Mouse (Mus musculus) embryonic facial prominence, embryonic 12.5 days (tissue): ENCODE data around the gene Rnf157. TPM values are rescaled to one million over a fixed set of nuclear protein-coding genes. Genes with fewer than 3 reads are reported as not detected.
A peak's percentile ranks its signal among the peaks of the same experiment; 100 is the strongest.
"Not testable (repeated sequence)": the region's sequence is repeated elsewhere in the genome, so short reads cannot be mapped to it uniquely, and the experiment has no call there.

Source experiments
- ATAC-seq: fragments of 200-750 bp; cut with Nextera tagmentation; 2 replicates; pipeline ENCODE4 v1.8.0; 2017; ENCODE audit not compliant: insufficient number of reproducible peaks, insufficient read depth, low FRiP score, low TSS enrichment
- H3K27ac ChIP-seq: fragments of 300-500 bp; sonication (generic); 2 replicates; pipeline ENCODE4 v1.5.1; 2016; ENCODE audit warnings: mild to moderate bottlenecking
- H3K27me3 ChIP-seq: fragments of 300-500 bp; sonication (generic); 2 replicates; pipeline ENCODE4 v1.6.1; 2016; ENCODE audit warnings: mild to moderate bottlenecking, moderate library complexity
- H3K36me3 ChIP-seq: fragments of 300-500 bp; sonication (generic); 2 replicates; pipeline ENCODE4 v1.6.1; 2016; ENCODE audit warnings: mild to moderate bottlenecking
- H3K4me1 ChIP-seq: fragments of 300-500 bp; sonication (generic); 2 replicates; pipeline ENCODE4 v1.6.1; 2016
- H3K4me2 ChIP-seq: fragments of 300-500 bp; sonication (generic); replicated peaks from 2 replicates; pipeline ENCODE4 v1.6.1; 2016; ENCODE audit warnings: mild to moderate bottlenecking, moderate library complexity
- H3K4me3 ChIP-seq: fragments of 300-500 bp; sonication (generic); 2 replicates; pipeline ENCODE4 v1.5.1; 2016; ENCODE audit warnings: mild to moderate bottlenecking
- H3K9ac ChIP-seq: fragments of 300-500 bp; sonication (generic); 2 replicates; pipeline ENCODE4 v1.6.1; 2016; ENCODE audit warnings: mild to moderate bottlenecking, moderate library complexity
- H3K9me3 ChIP-seq: fragments of 300-500 bp; sonication (generic); 2 replicates; pipeline ENCODE4 v1.6.1; 2016; ENCODE audit warnings: mild to moderate bottlenecking, moderate library complexity
- WGBS: fragments of 180-500 bp; shearing (Covaris S2); methylation state at CpG from one replicate; pipeline ENCODE4 v1.1.7; 2016; 5-methylcytosine and 5-hydroxymethylcytosine counted together
- polyA plus RNA-seq: library from polyadenylated mRNA; unstranded; fragments of >200 nt; fragmentation: Nextera tagmentation; extraction: Ambion mirVana; gene quantifications from 2 replicates; pipeline ENCODE4 v1.2.1, GENCODE M21; 2016

Rnf157 gene
- polyA plus RNA-seq, 1 experiment from 2014 or later: 27.4 TPM

GRCm38 (mm10) chr11:116388841-116389480, 23.9 kb downstream of the Rnf157 start:
- no peak for ATAC-seq
- 0 out of 2 replicates have a peak overlapping the region, but pooled peaks have one; percentile 3 for H3K4me2 ChIP-seq

GRCm38 (mm10) chr11:116387086-116388071, 25.5 kb downstream of the Rnf157 start:
- Histone ChIP-seq H3K9ac (peak overlapping the region; percentile 1), H3K4me1 (peaks cover 29% of the 10 kb centered on the region), H3K27me3 (no peaks in the 10 kb centered on the region), H3K4me3 (no peak overlapping the region; the same call in 1 of the 2 replicates), H3K36me3 (no peaks in the 10 kb centered on the region), H3K27ac (peak overlapping the region; percentile 83), H3K4me2 (peak overlapping the region; percentile 42), H3K9me3 (no peaks in the 10 kb centered on the region)
- ATAC-seq: no peak
- 15% methylated on average over 15 of the region's 16 CpGs for WGBS

More at GRCm38 (mm10) chr11:116388841-116389480, 23.9 kb downstream of the Rnf157 start:
- H3K9ac ChIP-seq: no peak overlapping the region
- H3K27me3 ChIP-seq: no peaks in the 10 kb centered on the region
- H3K27ac ChIP-seq: 0 out of 2 replicates have a peak overlapping the region, but pooled peaks have one; percentile 17
- no peak overlapping the region for H3K4me3 ChIP-seq
- no peaks in the 10 kb centered on the region for H3K9me3 ChIP-seq
- no peaks in the 10 kb centered on the region for H3K36me3 ChIP-seq
- 70% methylated on average over 14 of the region's 14 CpGs for WGBS
- H3K4me1 ChIP-seq: peaks cover 29% of the 10 kb centered on the region

GRCm38 (mm10) chr11:116385999-116386398, 26.8 kb downstream of the Rnf157 start:
- Histone ChIP-seq H3K4me3 (no peak overlapping the region), H3K27me3 (no peaks in the 10 kb centered on the region), H3K27ac (no peak overlapping the region), H3K36me3 (peaks cover 3% of the 10 kb centered on the region; the same call in 1 of the 2 replicates), H3K9ac (no peak overlapping the region), H3K4me1 (peaks cover 29% of the 10 kb centered on the region), H3K4me2 (no peak overlapping the region), H3K9me3 (no peaks in the 10 kb centered on the region)
- ATAC-seq: no peak
- WGBS: 50% methylated on average over 5 of the region's 5 CpGs

DNA sequence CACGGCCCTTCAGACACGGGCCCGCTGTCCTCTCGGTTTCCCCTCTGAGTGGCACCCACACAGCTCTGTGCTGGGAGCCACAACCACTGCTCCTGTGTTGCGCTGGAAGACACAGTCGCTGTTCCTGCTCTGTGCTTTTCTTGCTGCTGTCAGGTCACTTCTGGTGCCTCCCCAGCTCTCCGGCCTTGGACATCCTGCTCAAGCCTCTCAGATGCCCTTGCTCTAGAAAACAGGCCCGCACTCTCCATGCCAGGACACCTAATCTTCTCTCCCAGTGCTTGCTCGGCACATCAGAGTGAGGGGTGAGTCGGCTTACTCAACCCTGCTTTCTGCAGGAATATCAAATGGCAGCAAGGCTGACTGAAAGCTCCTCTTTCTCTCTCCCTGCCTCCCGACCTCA, 28.7 kb downstream of the Rnf157 start:
- Histone ChIP-seq H3K4me3 (no peak overlapping the region), H3K9me3 (no peaks in the 10 kb centered on the region), H3K4me1 (peaks cover 29% of the 10 kb centered on the region), H3K4me2 (no peak overlapping the region), H3K36me3 (peaks cover 10% of the 10 kb centered on the region; the same call in 1 of the 2 replicates), H3K9ac (no peak overlapping the region), H3K27ac (0 out of 2 replicates have a peak overlapping the region, but pooled peaks have one; percentile 23), H3K27me3 (no peaks in the 10 kb centered on the region)
- no peak for ATAC-seq
- WGBS: 77% methylated on average over 11 of the region's 11 CpGs

DNA sequence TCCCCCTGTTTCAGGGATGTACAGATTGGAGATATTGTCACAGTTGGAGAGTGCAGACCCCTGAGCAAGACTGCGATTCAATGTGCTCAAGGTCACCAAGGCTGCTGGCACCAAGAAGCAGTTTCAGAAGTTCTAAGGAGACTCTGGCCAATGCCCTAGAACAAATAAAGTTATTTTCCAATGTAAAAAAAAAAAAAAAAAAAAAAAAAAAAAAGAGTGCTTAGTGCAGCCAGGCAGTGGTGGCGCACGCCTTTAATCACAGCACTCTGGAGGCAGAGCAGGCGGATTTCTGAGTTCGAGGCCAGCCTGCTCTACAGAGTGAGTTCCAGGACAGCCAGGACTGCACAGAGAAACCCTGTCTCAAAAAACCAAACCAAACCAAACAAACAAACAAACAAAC, 29.8 kb downstream of the Rnf157 start:
- H3K4me2 ChIP-seq, ATAC-seq, H3K27me3 ChIP-seq, H3K36me3 ChIP-seq, H3K4me3 ChIP-seq, H3K27ac ChIP-seq, H3K9ac ChIP-seq, H3K9me3 ChIP-seq: not testable (repeated sequence)
- H3K4me1 ChIP-seq: peaks cover 25% of the 10 kb centered on the region
- WGBS: 89% methylated on average over 5 of the region's 5 CpGs

- Histone ChIP-seq H3K27ac (no peak overlapping the region), H3K9ac (no peak overlapping the region), H3K9me3 (no peaks in the 10 kb centered on the region), H3K27me3 (no peaks in the 10 kb centered on the region), H3K4me1 (0 out of 2 replicates have a peak, but pooled peaks cover 3% of the 10 kb centered on the region), H3K36me3 (peaks cover 10% of the 10 kb centered on the region; the same call in 1 of the 2 replicates), H3K4me3 (no peak overlapping the region), H3K4me2 (no peak overlapping the region)
- WGBS: 87% methylated on average over 7 of the region's 7 CpGs
- no peak for ATAC-seq
Observed at GRCm38 (mm10) chr11:116380767-116381166, 32.1 kb downstream of the Rnf157 start.

GRCm38 (mm10) chr11:116379530-116379929, 33.3 kb downstream of the Rnf157 start:
- peaks cover 10% of the 10 kb centered on the region; the same call in 1 of the 2 replicates for H3K36me3 ChIP-seq
- no peak overlapping the region for H3K27ac ChIP-seq
- H3K9ac ChIP-seq: no peak overlapping the region
- no peaks in the 10 kb centered on the region for H3K9me3 ChIP-seq
- H3K4me3 ChIP-seq: no peak overlapping the region
- no peaks in the 10 kb centered on the region for H3K27me3 ChIP-seq
- no peak for ATAC-seq
- 79% methylated on average over 6 of the region's 6 CpGs for WGBS
- 0 out of 2 replicates have a peak, but pooled peaks cover 3% of the 10 kb centered on the region for H3K4me1 ChIP-seq
- H3K4me2 ChIP-seq: no peak overlapping the region

- Histone ChIP-seq H3K4me2 (no peak overlapping the region), H3K4me1 (no peaks in the 10 kb centered on the region), H3K4me3 (no peak overlapping the region), H3K9ac (no peak overlapping the region), H3K36me3 (peaks cover 10% of the 10 kb centered on the region; the same call in 1 of the 2 replicates), H3K27ac (no peak overlapping the region), H3K9me3 (no peaks in the 10 kb centered on the region), H3K27me3 (no peaks in the 10 kb centered on the region)
- no peak for ATAC-seq
- 59% methylated on average over 7 of the region's 7 CpGs for WGBS
Observed at GRCm38 (mm10) chr11:116376945-116377661, 35.7 kb downstream of the Rnf157 start.

GRCm38 (mm10) chr11:116371894-116372450, 40.9 kb downstream of the Rnf157 start:
- Histone ChIP-seq H3K36me3 (0 out of 2 replicates have a peak, but pooled peaks cover 4% of the 10 kb centered on the region), H3K4me3 (no peak overlapping the region), H3K27ac (no peak overlapping the region), H3K4me2 (no peak overlapping the region), H3K27me3 (no peaks in the 10 kb centered on the region), H3K9ac (no peak overlapping the region), H3K4me1 (no peaks in the 10 kb centered on the region), H3K9me3 (no peaks in the 10 kb centered on the region)
- 60% methylated on average over 4 of the region's 4 CpGs for WGBS
- no peak for ATAC-seq

DNA sequence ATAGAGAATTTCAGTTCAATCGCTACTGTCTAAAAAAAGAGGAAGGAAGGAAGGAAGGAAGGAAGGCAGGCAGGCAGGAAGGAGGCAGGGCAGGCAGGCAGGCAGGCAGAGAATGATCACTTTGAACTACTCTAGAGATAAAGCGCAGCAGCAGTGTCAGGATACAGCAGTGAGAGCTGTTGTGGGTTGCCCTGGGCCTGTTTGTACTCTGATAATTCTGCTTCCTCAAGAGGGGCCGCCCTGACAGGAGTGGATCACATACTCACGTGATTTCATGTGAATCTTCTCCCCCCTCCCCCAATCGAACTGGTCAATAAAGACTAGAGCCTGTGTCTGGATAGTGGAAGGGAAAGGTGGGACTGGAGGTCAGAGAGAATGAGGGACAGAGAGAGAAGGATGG, 43.2 kb downstream of the Rnf157 start:
- Histone ChIP-seq H3K4me1 (no peaks in the 10 kb centered on the region), H3K9ac (no peak overlapping the region), H3K36me3 (0 out of 2 replicates have a peak, but pooled peaks cover 4% of the 10 kb centered on the region), H3K4me3 (no peak overlapping the region), H3K27ac (no peak overlapping the region), H3K4me2 (no peak overlapping the region), H3K27me3 (no peaks in the 10 kb centered on the region), H3K9me3 (no peaks in the 10 kb centered on the region)
- ATAC-seq: no peak
- 56% methylated on average over 5 of the region's 5 CpGs for WGBS

- no peak overlapping the region for H3K27ac ChIP-seq
- H3K9ac ChIP-seq: no peak overlapping the region
- no peaks in the 10 kb centered on the region for H3K9me3 ChIP-seq
- ATAC-seq: no peak
- no peaks in the 10 kb centered on the region for H3K4me1 ChIP-seq
- H3K4me2 ChIP-seq: no peak overlapping the region
- WGBS: 92% methylated on average over 14 of the region's 14 CpGs
- 0 out of 2 replicates have a peak, but pooled peaks cover 4% of the 10 kb centered on the region for H3K36me3 ChIP-seq
- no peak overlapping the region for H3K4me3 ChIP-seq
- no peaks in the 10 kb centered on the region for H3K27me3 ChIP-seq
Observed at GRCm38 (mm10) chr11:116369051-116369450, 43.8 kb downstream of the Rnf157 start.
